Mouse (Mus musculus) limb, embryonic 14.5 days (tissue): ENCODE results near the gene C1qtnf5. TPM values are rescaled to one million over a fixed set of nuclear protein-coding genes. Genes with fewer than 3 reads are reported as not detected.

Experiments used
- ATAC-seq: fragments of 200-750 bp; cut with Nextera tagmentation; 2 replicates; pipeline ENCODE4 v1.8.0; 2017; ENCODE audit warnings: low read depth, moderate number of reproducible peaks, moderate TSS enrichment; ENCODE audit not compliant: low FRiP score
- DNase-seq: peaks from one replicate; pipeline ENCODE4 v3.0.0-alpha.2; 2015; ENCODE audit warnings: low spot score
- H3K27ac ChIP-seq: fragments of 300-500 bp; sonication (generic); replicated peaks from 2 replicates; pipeline ENCODE4 v1.5.1; 2014; ENCODE audit warnings: low read depth, mild to moderate bottlenecking, low read length, moderate library complexity, mixed read lengths
- H3K27me3 ChIP-seq: fragments of 300-500 bp; sonication (generic); 2 replicates; pipeline ENCODE4 v1.6.1; 2014; ENCODE audit warnings: low read length, mixed read lengths; ENCODE audit not compliant: control insufficient read depth, insufficient read depth
- H3K36me3 ChIP-seq: fragments of 300-500 bp; sonication (generic); 2 replicates; pipeline ENCODE4 v1.6.1; 2014; ENCODE audit warnings: mild to moderate bottlenecking, low read length, moderate library complexity, mixed read lengths; ENCODE audit not compliant: control insufficient read depth, insufficient read depth
- H3K4me1 ChIP-seq: fragments of 300-500 bp; sonication (generic); 2 replicates; pipeline ENCODE4 v1.6.1; 2014; ENCODE audit warnings: antibody characterized with exemption, low read length, mixed read lengths; ENCODE audit not compliant: control insufficient read depth, insufficient read depth
- H3K4me2 ChIP-seq: fragments of 300-500 bp; sonication (generic); replicated peaks from 2 replicates; pipeline ENCODE4 v1.6.1; 2014; ENCODE audit warnings: low read depth, mild to moderate bottlenecking, low read length, moderate library complexity; ENCODE audit not compliant: severe bottlenecking
- H3K4me3 ChIP-seq: fragments of 300-500 bp; sonication (generic); replicated peaks from 2 replicates; pipeline ENCODE4 v1.5.1; 2014; ENCODE audit warnings: low read length
- H3K9ac ChIP-seq: fragments of 300-500 bp; sonication (generic); 2 replicates; pipeline ENCODE4 v1.6.1; 2014; ENCODE audit warnings: mild to moderate bottlenecking, low read depth, low read length, moderate library complexity; ENCODE audit not compliant: severe bottlenecking
- H3K9me3 ChIP-seq: fragments of 300-500 bp; sonication (generic); 2 replicates; pipeline ENCODE4 v1.6.1; 2016; ENCODE audit warnings: low read length; ENCODE audit not compliant: control insufficient read depth
- POLR2A ChIP-seq: fragments of 200-500 bp; IDR thresholded peaks from 2 replicates; pipeline ENCODE4 v1.8.0; 2012; ENCODE audit warnings: inconsistent platforms, mild to moderate bottlenecking, moderate library complexity, borderline replicate concordance; ENCODE audit not compliant: insufficient read depth, insufficient read length; ENCODE audit errors: extremely low read depth
- WGBS: fragments of 180-500 bp; shearing (Covaris S2); extraction: QIAGEN DNeasy Blood & Tissue Kit; methylation state at CpG from one replicate; pipeline ENCODE4 v1.1.7; 2014; 5-methylcytosine and 5-hydroxymethylcytosine counted together
- polyA plus RNA-seq, 2 experiments: library from polyadenylated mRNA; depleted of rRNA in 1 of 2; stranded (reverse) in 1 of 2; unstranded in 1 of 2; fragments of >200 nt; fragmentation: Nextera tagmentation in 1 of 2; extraction: Ambion mirVana in 1 of 2; gene quantifications; 2 replicates each; pipeline versions ENCODE4 v1.2.1 to v1.2.3; 2012 to 2014

The C1qtnf5 gene
- polyA plus RNA-seq, 2 experiments: 7.5 to 10.0 TPM

DNA sequence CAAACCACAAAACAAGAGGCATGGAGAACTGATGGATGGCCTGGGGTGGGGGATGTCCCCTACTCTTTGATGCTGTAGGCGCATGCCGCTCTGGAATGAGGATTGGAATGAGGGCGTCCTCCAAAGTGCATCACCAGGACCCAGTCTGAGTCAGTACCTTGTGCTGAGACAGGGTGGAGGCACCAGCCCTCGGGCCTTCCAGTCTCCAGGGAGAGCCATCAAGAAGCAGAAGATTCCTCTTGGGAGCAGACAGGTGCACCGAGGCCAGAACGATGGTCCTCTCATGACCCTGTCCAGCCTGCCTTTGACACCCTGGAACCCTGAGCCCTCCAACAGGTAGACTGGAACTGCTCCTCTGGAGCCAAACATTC lies 39.1 kb upstream of the C1qtnf5 start:
- Histone ChIP-seq H3K4me3 (peak overlapping the region; percentile 54; the same call in 1 of the 2 replicates), H3K9me3 (no peaks in the 10 kb centered on the region), H3K4me2 (peak overlapping the region; percentile 97; the same call in 1 of the 2 replicates), H3K27me3 (no peaks in the 10 kb centered on the region), H3K36me3 (no peaks in the 10 kb centered on the region), H3K27ac (no peak overlapping the region), H3K9ac (no peak overlapping the region), H3K4me1 (peaks cover 15% of the 10 kb centered on the region)
- no peak for ATAC-seq
- 66% methylated on average over 6 of the region's 6 CpGs for WGBS
- TF ChIP-seq POLR2A: no peak
- no peak for DNase-seq

DNA sequence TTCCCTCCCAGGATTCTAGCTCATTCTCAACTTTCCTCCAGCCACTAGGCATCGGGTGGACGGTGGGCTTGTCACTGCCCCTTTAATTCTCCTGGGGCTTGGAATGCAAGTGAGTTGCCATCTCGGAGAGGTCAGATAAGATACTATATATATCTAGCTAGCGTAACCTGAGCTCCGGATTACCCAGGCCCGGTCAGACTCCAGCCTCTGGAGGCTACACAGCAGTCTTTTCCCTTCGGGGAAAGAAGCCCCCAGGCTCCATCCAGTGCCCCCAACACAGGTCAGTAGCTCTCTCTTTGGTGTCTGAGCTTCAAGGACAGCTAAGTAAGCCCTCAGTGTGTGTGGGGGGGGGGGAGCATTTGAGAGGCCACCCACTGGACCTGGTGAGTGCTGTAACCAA lies 37.8 kb upstream of the C1qtnf5 start:
- H3K4me3 ChIP-seq: no peak overlapping the region
- 14% methylated on average over 7 of the region's 7 CpGs for WGBS
- H3K4me2 ChIP-seq: no peak overlapping the region
- no peak for ATAC-seq
- no peak for TF ChIP-seq POLR2A
- H3K27ac ChIP-seq: no peak overlapping the region
- no peaks in the 10 kb centered on the region for H3K36me3 ChIP-seq
- DNase-seq: no peak
- no peak overlapping the region for H3K9ac ChIP-seq
- H3K4me1 ChIP-seq: peaks cover 15% of the 10 kb centered on the region
- no peaks in the 10 kb centered on the region for H3K9me3 ChIP-seq
- H3K27me3 ChIP-seq: no peaks in the 10 kb centered on the region

GRCm38 (mm10) chr9:44070113-44070843 lies 36.8 kb upstream of the C1qtnf5 start:
- Histone ChIP-seq H3K4me2 (no peak overlapping the region), H3K27me3 (no peaks in the 10 kb centered on the region), H3K9me3 (no peaks in the 10 kb centered on the region), H3K36me3 (no peaks in the 10 kb centered on the region), H3K4me3 (no peak overlapping the region), H3K27ac (no peak overlapping the region), H3K4me1 (peaks cover 15% of the 10 kb centered on the region), H3K9ac (no peak overlapping the region)
- TF ChIP-seq POLR2A: no peak
- ATAC-seq (no peak), DNase-seq (no peak)
- WGBS: 57% methylated on average over 14 of the region's 14 CpGs

DNA sequence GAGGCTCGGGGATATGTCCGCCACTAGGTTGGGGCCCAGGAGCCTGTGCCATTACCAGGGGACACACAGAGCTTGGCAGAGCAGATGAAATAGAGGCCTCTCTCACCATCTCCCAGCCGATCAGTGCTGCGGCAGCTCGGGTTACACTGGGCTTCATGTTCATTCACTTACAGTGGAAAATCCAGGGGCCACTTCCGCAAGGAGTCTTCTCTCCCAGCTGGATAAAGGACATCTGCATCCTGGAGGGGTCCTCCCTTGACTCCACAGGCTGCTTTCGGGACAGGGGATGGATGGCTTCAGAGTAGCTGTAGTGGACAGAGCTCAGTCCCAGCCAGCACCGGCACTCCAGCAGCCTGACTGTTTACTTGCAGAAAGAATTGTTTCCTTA lies 36.2 kb upstream of the C1qtnf5 start:
- ATAC-seq: no peak
- no peaks in the 10 kb centered on the region for H3K27me3 ChIP-seq
- H3K27ac ChIP-seq: no peak overlapping the region
- WGBS: 30% methylated on average over 8 of the region's 8 CpGs
- no peak overlapping the region for H3K9ac ChIP-seq
- DNase-seq: no peak
- no peak overlapping the region for H3K4me3 ChIP-seq
- no peak overlapping the region for H3K4me2 ChIP-seq
- H3K9me3 ChIP-seq: no peaks in the 10 kb centered on the region
- H3K4me1 ChIP-seq: peaks cover 15% of the 10 kb centered on the region
- H3K36me3 ChIP-seq: no peaks in the 10 kb centered on the region
- TF ChIP-seq POLR2A: no peak

DNA sequence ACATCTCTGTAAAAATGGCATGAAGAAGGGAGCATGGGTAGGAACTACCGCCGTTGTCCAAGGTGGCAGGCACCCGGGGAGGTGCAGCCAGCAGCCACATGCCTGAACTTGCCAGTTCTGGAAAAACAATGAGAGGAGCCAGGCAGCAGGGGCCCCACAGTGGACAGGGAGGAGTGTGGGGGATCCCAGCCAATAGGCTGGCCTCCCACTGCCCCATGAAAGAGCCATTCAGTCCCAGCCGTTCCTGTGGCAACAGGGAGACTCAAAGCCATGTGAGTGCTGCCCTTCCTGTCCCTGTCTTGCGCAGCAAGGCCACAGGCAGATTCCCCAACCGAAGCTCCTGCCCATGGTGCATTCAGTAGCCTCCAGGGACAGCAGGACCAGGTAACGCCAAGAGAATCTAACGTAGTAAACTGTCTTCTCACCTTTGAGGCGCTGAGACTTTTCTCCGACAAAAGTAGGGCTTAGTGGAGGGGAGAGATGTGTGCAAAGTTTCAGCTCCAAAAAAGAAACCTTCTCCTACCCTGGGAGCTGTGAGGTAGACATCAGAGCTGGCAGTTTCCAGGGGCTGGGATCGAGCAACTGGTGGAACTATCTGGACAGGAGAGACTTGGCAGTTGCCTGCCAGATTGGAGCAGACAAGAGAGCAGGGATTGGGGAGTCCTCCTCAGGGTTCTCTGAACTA lies 35.0 kb upstream of the C1qtnf5 start:
- no peak for DNase-seq
- H3K9me3 ChIP-seq: no peaks in the 10 kb centered on the region
- TF ChIP-seq POLR2A: no peak
- WGBS: 31% methylated on average over 11 of the region's 11 CpGs
- H3K4me3 ChIP-seq: no peak overlapping the region
- no peaks in the 10 kb centered on the region for H3K36me3 ChIP-seq
- no peaks in the 10 kb centered on the region for H3K27me3 ChIP-seq
- no peak for ATAC-seq
- peaks cover 14% of the 10 kb centered on the region for H3K4me1 ChIP-seq
- H3K27ac ChIP-seq: no peak overlapping the region
- H3K9ac ChIP-seq: no peak overlapping the region
- H3K4me2 ChIP-seq: no peak overlapping the region
